Mouse (Mus musculus): ENCODE measurements around the gene Epha4. TPM values are rescaled to one million over a fixed set of nuclear protein-coding genes. Genes with fewer than 3 reads are reported as not detected.

Gene Epha4
- polyA plus RNA-seq (2015; fragmentation: Illumina TruSeq; extraction: RNeasy Lipid Tissue Mini Kit (QIAGEN cat#74804); ENCODE audit: insufficient read depth, low replicate concordance), result 0.32 TPM

GRCm38 (mm10) chr1:77514963-77515650 lies at the start of gene Epha4:
Epha4 (minus strand) TSS chr1:77515088.

All from spleen, adult 10 weeks (tissue).